Mouse (Mus musculus) heart, adult 2 months (tissue): ENCODE measurements around the gene Fgr.

Experiments used
- CTCF ChIP-seq: fragments of 200-600 bp; IDR thresholded peaks from 2 replicates; pipeline ENCODE4 v1.8.1; 2022; ENCODE audit warnings: antibody characterized with exemption, mild to moderate bottlenecking, moderate library complexity
- EP300 ChIP-seq: fragments of 200-500 bp; IDR thresholded peaks from 2 replicates; pipeline ENCODE4 v1.6.1; 2011; ENCODE audit warnings: low read depth, low read length, control low read depth; ENCODE audit not compliant: insufficient read depth

DNA sequence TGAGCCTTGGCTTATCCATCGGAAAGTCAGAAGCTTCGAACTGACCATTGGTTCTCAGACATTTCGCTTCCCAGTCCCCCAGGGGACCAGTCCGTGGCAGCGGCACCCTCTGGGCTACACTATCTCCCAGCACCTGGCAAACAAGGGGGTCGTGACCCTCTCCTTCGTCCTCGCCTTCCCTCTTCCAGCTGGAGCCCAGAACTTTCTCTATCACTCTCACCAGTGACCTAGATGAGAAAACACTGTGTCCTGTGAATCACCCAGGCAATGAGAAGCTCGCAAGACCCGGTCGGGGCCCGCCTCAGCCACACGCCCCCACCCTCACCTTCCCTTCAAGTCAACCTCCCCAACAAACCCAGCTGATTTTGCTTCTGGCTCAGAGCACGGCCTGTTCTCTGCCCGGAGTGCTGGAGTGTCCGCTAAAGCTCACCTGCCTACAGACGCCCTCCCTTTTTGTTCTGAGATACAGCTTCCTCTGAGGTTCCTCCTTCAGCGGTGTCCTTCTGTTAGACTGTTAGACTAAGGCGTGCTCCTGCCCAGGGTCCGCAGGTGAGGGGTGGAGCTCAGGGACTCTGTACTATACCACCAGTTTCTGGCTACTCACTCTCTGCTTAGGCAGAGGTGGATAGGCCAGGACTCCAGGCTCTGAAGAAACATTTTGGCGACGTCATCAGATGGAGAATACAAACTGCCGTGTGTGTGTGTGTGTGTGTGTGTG is 32.7 kb upstream of the Fgr start:
- TF ChIP-seq CTCF: no peak
- no peak for TF ChIP-seq EP300
